Mouse (Mus musculus): Measurements from ENCODE around the gene Gm10097. TPM values are rescaled to one million over a fixed set of nuclear protein-coding genes. Genes with fewer than 3 reads are reported as not detected.
A peak's percentile ranks its signal among the peaks of the same experiment; 100 is the strongest.

The Gm10097 gene
- polyA plus RNA-seq, 1 experiment = not detected

DNA sequence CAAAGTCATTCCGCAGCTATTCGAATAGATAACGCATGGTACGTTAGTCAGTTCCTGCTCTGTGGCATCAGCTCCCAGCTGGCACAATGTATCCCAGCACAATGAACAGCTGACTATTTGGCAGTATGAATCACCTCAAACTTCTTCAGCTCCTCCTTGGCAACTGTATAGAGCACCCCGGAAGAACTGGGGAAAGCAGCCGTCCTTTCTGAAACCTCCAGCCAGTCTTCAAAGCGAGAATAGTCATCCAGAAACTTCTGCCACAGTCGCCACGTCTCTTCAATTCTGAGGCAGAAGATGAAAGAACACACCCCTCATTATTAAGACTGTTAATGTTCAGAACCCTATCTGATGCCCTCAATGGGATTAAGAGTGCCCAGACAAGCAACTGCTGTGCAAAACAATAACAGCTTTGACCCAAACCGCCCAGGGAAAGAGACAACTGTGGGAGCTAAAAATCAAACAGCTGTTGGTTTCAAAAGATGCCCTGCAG lies 12.7 kb upstream of the Gm10097 start:
- peak; percentile 53 for DNase-seq (ENCODE audit: low read depth)
- TF ChIP-seq CTCF (IDR thresholded peaks at IDR 0.05; ENCODE audit: borderline replicate concordance, extremely low read depth, insufficient read depth, insufficient read length) = no peak
- no peak for TF ChIP-seq POLR2A (IDR thresholded peaks at IDR 0.05; ENCODE audit: borderline replicate concordance, extremely low read depth, insufficient read depth, insufficient read length, poor library complexity, severe bottlenecking)

DNA sequence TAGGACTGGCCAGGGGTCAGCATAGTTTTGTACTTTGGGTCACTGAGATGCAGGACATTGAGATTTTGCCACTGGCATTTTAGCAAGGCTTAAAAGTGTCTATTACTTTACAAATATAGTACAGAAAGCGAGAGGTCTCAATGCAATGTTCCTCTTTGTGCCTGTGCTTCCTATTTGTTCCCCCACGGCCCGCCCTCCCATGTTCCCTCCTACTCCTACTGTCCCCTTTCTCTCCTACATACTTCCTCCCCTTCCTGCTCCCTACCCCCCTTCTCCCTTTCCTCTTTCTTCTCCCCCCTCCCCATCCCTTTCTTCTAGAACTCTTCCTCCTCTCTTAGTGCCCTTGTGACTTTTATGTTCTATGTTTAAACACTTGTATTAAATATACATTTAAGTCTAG lies 12.1 kb upstream of the Gm10097 start:
- DNase-seq (ENCODE audit: low read depth) = no peak
- TF ChIP-seq POLR2A (IDR thresholded peaks at IDR 0.05; ENCODE audit: borderline replicate concordance, extremely low read depth, insufficient read depth, insufficient read length, poor library complexity, severe bottlenecking) (no peak), CTCF (IDR thresholded peaks at IDR 0.05; ENCODE audit: borderline replicate concordance, extremely low read depth, insufficient read depth, insufficient read length) (no peak)

DNA sequence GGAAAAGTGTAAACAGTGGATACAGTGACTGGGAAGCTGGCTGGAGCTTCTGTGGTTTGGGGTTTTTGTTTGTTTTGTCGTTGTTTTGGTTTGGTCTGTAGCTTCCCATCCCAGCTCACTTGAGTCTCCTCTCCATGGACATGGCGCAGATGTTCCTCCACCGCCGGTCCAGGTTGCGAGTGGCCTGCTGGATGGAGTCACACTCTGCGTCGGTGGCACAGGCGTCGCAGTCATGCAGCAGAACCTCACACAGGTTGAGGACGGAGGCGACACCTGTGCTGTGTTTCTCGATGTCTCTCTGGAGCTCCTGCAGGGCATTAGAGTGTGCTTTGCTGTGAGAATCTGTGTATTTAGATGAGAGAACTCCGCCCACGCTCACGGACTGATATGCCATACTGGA lies 11.3 kb upstream of the Gm10097 start:
- DNase-seq (ENCODE audit: low read depth) = no peak
- TF ChIP-seq CTCF (IDR thresholded peaks at IDR 0.05; ENCODE audit: borderline replicate concordance, extremely low read depth, insufficient read depth, insufficient read length) (no peak), POLR2A (IDR thresholded peaks at IDR 0.05; ENCODE audit: borderline replicate concordance, extremely low read depth, insufficient read depth, insufficient read length, poor library complexity, severe bottlenecking) (no peak)

DNA sequence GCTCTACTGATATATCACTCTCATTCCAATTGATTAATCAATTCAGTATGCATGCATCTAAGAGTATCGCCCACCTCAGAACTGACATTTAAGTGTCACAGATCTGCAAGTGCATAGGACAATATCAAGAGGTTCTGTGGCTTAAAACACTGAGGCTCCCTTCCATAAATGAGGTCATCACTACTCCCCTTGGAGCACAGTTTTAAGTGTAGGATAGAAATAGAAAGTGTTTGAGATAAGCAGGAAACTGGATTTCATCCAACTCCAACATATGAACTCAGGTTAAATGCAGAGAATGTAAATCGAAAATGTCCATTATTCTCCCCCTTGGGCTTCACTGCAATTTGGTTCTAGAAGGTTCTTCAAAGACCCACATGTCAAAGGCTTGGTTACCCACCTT lies 10.1 kb upstream of the Gm10097 start:
- TF ChIP-seq CTCF (IDR thresholded peaks at IDR 0.05; ENCODE audit: borderline replicate concordance, extremely low read depth, insufficient read depth, insufficient read length) (no peak), POLR2A (IDR thresholded peaks at IDR 0.05; ENCODE audit: borderline replicate concordance, extremely low read depth, insufficient read depth, insufficient read length, poor library complexity, severe bottlenecking) (no peak)
- no peak for DNase-seq (ENCODE audit: low read depth)

DNA sequence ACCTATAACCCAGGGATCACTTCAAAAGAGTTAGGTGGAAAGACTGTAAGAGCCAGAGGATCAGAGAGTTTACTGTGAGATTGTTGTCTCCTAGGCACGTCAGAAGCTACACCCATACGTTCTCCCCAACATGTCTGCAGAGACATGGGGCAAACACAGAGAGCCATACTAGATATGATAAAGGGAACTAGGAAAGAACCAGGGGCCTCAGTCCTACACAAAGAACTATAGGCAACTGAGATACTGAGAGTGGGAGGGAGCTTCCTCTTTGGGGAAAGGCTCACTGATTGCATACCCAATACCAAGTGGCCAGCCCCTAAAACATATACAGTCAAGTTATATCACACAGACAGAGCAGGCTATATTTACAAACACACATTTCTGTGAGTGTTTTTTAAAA lies 9.0 kb upstream of the Gm10097 start:
- no peak for DNase-seq (ENCODE audit: low read depth)
- TF ChIP-seq CTCF (IDR thresholded peaks at IDR 0.05; ENCODE audit: borderline replicate concordance, extremely low read depth, insufficient read depth, insufficient read length) = no peak
- TF ChIP-seq POLR2A (IDR thresholded peaks at IDR 0.05; ENCODE audit: borderline replicate concordance, extremely low read depth, insufficient read depth, insufficient read length, poor library complexity, severe bottlenecking) = no peak

DNA sequence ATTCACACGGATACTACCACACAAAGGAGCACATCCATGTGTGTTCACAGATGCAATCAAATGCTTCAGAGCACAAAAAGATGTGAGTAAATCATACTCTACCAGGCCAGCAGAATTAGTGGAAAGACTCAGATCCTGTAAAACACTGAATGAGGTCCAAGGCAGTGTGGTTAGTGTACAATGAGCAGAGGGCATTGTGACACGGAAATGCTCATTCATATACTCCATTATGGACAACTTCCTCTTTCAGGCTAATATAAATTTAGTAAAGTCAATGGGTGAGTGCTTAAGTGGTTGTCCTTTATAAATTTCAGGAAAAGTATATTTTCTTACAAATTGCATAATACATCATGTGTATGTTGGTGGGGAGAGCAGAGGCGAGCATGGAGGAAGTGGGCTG lies 1.9 kb upstream of the Gm10097 start:
- DNase-seq (ENCODE audit: low read depth) = no peak
- TF ChIP-seq CTCF (IDR thresholded peaks at IDR 0.05; ENCODE audit: borderline replicate concordance, extremely low read depth, insufficient read depth, insufficient read length) (no peak), POLR2A (IDR thresholded peaks at IDR 0.05; ENCODE audit: borderline replicate concordance, extremely low read depth, insufficient read depth, insufficient read length, poor library complexity, severe bottlenecking) (no peak)

DNA sequence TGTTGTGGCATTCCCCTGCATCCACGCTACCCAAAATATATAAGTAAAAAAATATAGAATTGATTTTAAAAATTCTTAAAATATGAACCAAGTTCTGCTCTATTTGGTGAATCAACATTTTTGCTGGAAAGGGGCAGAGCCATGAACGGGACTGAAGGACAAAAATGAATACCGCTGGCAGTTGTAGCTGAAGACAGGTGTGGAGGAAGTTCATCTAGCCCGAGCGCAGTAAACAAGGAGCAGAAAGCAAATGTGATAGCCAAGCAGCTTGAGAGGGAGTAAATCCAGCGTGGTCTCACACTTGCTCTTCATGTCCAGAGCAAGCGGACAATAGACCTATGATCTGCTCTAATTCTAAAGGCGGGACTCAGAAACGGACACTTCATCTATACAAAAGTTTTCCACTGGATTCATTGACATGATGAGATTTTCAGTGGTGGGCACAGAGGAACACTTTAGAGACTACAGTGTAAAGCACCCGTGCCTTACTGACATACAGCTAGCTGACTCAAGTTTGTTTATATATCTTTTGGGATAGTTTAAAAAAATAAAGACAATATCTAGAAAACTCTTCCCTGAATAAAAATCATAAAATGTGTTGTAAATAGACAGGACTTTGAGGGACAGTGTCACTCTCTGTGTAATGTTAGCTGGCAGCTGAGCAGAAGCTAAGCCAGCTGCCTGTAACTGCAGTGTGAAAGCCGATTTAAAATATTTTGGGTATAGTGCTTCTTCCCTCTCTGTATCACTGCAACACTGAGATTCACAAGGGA lies 1.4 kb downstream of the Gm10097 start:
- no peak for TF ChIP-seq CTCF (IDR thresholded peaks at IDR 0.05; ENCODE audit: borderline replicate concordance, extremely low read depth, insufficient read depth, insufficient read length)
- no peak for TF ChIP-seq POLR2A (IDR thresholded peaks at IDR 0.05; ENCODE audit: borderline replicate concordance, extremely low read depth, insufficient read depth, insufficient read length, poor library complexity, severe bottlenecking)
- DNase-seq (ENCODE audit: low read depth) = no peak

DNA sequence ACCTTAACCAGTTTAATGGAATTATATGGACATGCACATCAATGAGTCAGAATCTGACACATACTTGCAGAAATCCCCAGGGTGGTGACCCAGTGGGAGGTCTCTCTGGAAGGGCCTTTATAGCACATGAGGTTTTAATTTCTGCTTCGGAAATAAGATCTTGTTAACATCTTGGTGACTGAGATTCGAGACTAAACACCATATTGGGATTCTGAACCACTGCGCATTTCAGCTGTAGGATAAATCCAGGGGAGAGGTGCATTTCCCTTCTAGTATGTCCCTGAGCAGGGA lies 1.9 kb downstream of the Gm10097 start:
- TF ChIP-seq POLR2A (IDR thresholded peaks at IDR 0.05; ENCODE audit: borderline replicate concordance, extremely low read depth, insufficient read depth, insufficient read length, poor library complexity, severe bottlenecking) = no peak
- TF ChIP-seq CTCF (IDR thresholded peaks at IDR 0.05; ENCODE audit: borderline replicate concordance, extremely low read depth, insufficient read depth, insufficient read length) = no peak
- DNase-seq (ENCODE audit: low read depth) = no peak

DNA sequence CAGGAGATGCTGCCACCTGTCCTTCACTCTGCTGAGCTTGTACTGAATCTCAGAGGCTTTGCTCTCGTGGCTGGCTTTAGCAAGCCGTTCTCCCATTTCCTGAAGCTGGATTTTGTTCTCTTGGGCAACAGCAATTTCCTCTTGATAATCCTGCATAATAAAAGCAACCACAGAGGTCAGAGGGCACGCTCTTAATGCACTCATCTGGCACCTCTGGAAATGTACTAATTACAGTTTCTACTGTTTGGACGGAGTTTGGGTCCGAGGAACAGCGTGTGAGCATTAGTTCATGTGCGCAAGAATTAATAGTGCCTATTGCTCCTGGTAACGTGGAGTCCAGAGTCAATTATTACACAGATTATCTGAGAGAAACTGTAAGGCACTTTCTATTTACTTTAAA lies 3.1 kb downstream of the Gm10097 start:
- DNase-seq (ENCODE audit: low read depth) = no peak
- TF ChIP-seq POLR2A (IDR thresholded peaks at IDR 0.05; ENCODE audit: borderline replicate concordance, extremely low read depth, insufficient read depth, insufficient read length, poor library complexity, severe bottlenecking) = no peak
- TF ChIP-seq CTCF (IDR thresholded peaks at IDR 0.05; ENCODE audit: borderline replicate concordance, extremely low read depth, insufficient read depth, insufficient read length) = no peak

DNA sequence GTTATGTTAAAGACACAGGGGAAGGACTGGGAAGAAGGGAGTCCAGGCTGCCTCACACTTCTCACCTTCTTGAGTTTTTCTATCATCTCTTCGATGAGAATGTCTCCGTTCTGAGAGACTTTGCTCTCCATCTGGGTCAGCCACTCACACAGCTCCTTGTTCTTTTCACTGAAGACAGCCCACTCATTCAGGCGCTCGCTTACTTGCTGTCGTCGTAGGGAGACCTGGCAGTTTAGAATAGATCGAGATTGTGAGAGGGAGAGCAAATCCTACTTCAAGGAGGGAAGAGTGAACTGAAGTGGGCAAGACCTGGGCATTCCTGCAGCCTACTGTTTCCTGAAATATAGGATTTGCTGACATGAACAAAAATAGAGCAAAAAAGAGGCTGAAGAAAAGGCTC lies 6.7 kb downstream of the Gm10097 start:
- TF ChIP-seq POLR2A (IDR thresholded peaks at IDR 0.05; ENCODE audit: borderline replicate concordance, extremely low read depth, insufficient read depth, insufficient read length, poor library complexity, severe bottlenecking) = no peak
- TF ChIP-seq CTCF (IDR thresholded peaks at IDR 0.05; ENCODE audit: borderline replicate concordance, extremely low read depth, insufficient read depth, insufficient read length) = no peak
- DNase-seq (ENCODE audit: low read depth) = no peak

DNA sequence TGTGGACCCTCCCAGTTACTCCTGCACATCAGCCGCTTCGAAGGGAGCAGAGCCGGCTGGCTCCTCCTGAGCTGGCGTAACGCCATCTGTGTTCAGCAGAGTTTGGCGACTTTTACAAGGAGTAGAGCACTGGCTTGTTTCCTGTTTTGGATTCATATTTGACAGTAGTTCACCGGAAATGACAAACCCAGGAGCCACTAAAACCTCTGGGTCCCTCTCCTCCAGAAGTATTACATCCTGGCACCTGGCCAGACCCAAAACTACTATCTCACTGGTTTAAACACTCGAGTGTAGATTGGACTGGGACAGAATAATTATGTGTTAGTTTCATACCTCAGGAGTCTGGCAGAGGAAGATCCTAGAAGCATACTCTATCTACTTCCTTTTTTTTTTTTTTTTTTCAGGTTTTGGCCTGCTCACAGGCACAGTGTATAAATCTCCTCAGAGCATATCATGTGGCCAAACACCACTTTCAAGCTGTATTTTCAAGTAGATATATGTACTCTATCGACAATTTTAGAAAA lies 11.0 kb downstream of the Gm10097 start:
- peak; percentile 42 for DNase-seq (ENCODE audit: low read depth)
- TF ChIP-seq CTCF (IDR thresholded peaks at IDR 0.05; ENCODE audit: borderline replicate concordance, extremely low read depth, insufficient read depth, insufficient read length) (no peak), POLR2A (IDR thresholded peaks at IDR 0.05; ENCODE audit: borderline replicate concordance, extremely low read depth, insufficient read depth, insufficient read length, poor library complexity, severe bottlenecking) (no peak)

DNA sequence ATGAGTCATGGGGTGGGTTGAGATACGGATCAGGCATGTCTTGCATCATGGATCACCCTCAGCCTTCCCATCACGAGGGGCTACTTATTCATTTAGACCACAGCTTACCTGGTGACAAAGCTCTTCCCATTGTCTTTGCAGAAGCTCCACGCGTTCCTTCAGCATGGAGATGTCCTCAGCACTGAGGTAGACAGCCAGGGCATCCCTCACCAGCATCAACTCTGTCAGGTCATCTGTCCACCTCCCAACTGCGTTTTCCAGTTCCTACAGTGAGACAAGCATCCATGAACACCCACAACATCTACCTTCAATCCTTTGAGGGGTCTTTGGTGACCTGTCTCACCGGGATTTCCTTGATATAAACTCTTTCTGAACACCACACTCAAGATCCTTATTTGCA lies 14.7 kb downstream of the Gm10097 start:
- no peak for DNase-seq (ENCODE audit: low read depth)
- TF ChIP-seq POLR2A (IDR thresholded peaks at IDR 0.05; ENCODE audit: borderline replicate concordance, extremely low read depth, insufficient read depth, insufficient read length, poor library complexity, severe bottlenecking) (no peak), CTCF (IDR thresholded peaks at IDR 0.05; ENCODE audit: borderline replicate concordance, extremely low read depth, insufficient read depth, insufficient read length) (no peak)
